Mouse (Mus musculus): ENCODE measurements around the gene Tcstv3. TPM values are rescaled to one million over a fixed set of nuclear protein-coding genes. Genes with fewer than 3 reads are reported as not detected.
"Not testable (repeated sequence)": the region's sequence is repeated elsewhere in the genome, so short reads cannot be mapped to it uniquely, and the experiment has no call there.

Tcstv3 gene
- not detected for total RNA-seq (2021)
- long read RNA-seq, experiment 1: 0 reads
- long read RNA-seq, experiment 2: 0 reads

GRCm38 (mm10) chr13:120316578-120316977, at the start of gene Tcstv3:
Gene Tcstv3, plus strand, starts transcription at chr13:120316878.
- H3K4me3 ChIP-seq; DNase-seq (ENCODE audit: extremely low spot score in 1 of 2, low spot score in 2 of 2); H3K27ac ChIP-seq; intact Hi-C loops (cut with DNase I): not testable (repeated sequence)

GRCm38 (mm10) chr13:120277837-120278236, 38.8 kb upstream of the Tcstv3 start:
- H3K4me3 ChIP-seq; DNase-seq (ENCODE audit: extremely low spot score in 1 of 2, low spot score in 2 of 2); intact Hi-C loops (cut with DNase I); H3K27ac ChIP-seq: not testable (repeated sequence)

GRCm38 (mm10) chr13:120278784-120279183, 37.9 kb upstream of the Tcstv3 start:
- no peak for TF ChIP-seq CTCF (IDR thresholded peaks at IDR 0.05)
- intact Hi-C loops (cut with DNase I): no loop called here
- DNase-seq (ENCODE audit: extremely low spot score in 1 of 2, low spot score in 2 of 2): no peak
- no peak overlapping the region for H3K27ac ChIP-seq
- no peak overlapping the region for H3K4me3 ChIP-seq

- H3K27ac ChIP-seq: no peak overlapping the region
- intact Hi-C loops (cut with DNase I): no loop called here
Measured at GRCm38 (mm10) chr13:120299324-120299894, 17.3 kb upstream of the Tcstv3 start.

GRCm38 (mm10) chr13:120299991-120300442, 16.7 kb upstream of the Tcstv3 start, which contains the start of gene BC147527:
Gene BC147527, plus strand, starts transcription at chr13:120300392.
- no peak within 1 kb of the TSS for H3K27ac ChIP-seq
- intact Hi-C loops (cut with DNase I): no loop called here
- no peak for DNase-seq (ENCODE audit: extremely low spot score in 1 of 2, low spot score in 2 of 2)
- no peak within 1 kb of the TSS for H3K4me3 ChIP-seq
- TF ChIP-seq CTCF (IDR thresholded peaks at IDR 0.05): no peak

More at GRCm38 (mm10) chr13:120299324-120299894, 17.3 kb upstream of the Tcstv3 start:
- no peak for DNase-seq (ENCODE audit: extremely low spot score in 1 of 2, low spot score in 2 of 2)
- TF ChIP-seq CTCF (IDR thresholded peaks at IDR 0.05): no peak
- no peak overlapping the region for H3K4me3 ChIP-seq

- H3K27ac ChIP-seq: no peak overlapping the region
- H3K4me3 ChIP-seq: no peak overlapping the region
- no peak for TF ChIP-seq CTCF (IDR thresholded peaks at IDR 0.05)
- intact Hi-C loops (cut with DNase I): no loop called here
- DNase-seq (ENCODE audit: extremely low spot score in 1 of 2, low spot score in 2 of 2): no peak
Measured at GRCm38 (mm10) chr13:120300853-120301252, 15.8 kb upstream of the Tcstv3 start.

GRCm38 (mm10) chr13:120310749-120311148, 5.9 kb upstream of the Tcstv3 start:
- intact Hi-C loops (cut with DNase I): no loop called here
- TF ChIP-seq CTCF (IDR thresholded peaks at IDR 0.05): no peak
- DNase-seq (ENCODE audit: extremely low spot score in 1 of 2, low spot score in 2 of 2): no peak
- H3K27ac ChIP-seq: no peak overlapping the region
- H3K4me3 ChIP-seq: no peak overlapping the region

- Histone ChIP-seq H3K4me3 (no peak overlapping the region), H3K27ac (no peak overlapping the region)
- TF ChIP-seq CTCF (IDR thresholded peaks at IDR 0.05): no peak; the same call in 1 of the 2 replicates
- DNase-seq (ENCODE audit: extremely low spot score in 1 of 2, low spot score in 2 of 2): no peak
- intact Hi-C loops (cut with DNase I): no loop called here
Measured at GRCm38 (mm10) chr13:120313584-120313983, 3.1 kb upstream of the Tcstv3 start.

GRCm38 (mm10) chr13:120320183-120320582, 3.5 kb downstream of the Tcstv3 start:
- no peak overlapping the region for H3K4me3 ChIP-seq
- DNase-seq (ENCODE audit: extremely low spot score in 1 of 2, low spot score in 2 of 2): no peak
- intact Hi-C loops (cut with DNase I): no loop called here
- no peak for TF ChIP-seq CTCF (IDR thresholded peaks at IDR 0.05)
- no peak overlapping the region for H3K27ac ChIP-seq

- no peak for DNase-seq (ENCODE audit: extremely low spot score in 1 of 2, low spot score in 2 of 2)
- intact Hi-C loops (cut with DNase I): no loop called here
- H3K27ac ChIP-seq: no peak overlapping the region
- TF ChIP-seq CTCF (IDR thresholded peaks at IDR 0.05): no peak
- no peak overlapping the region for H3K4me3 ChIP-seq
Measured at GRCm38 (mm10) chr13:120320721-120321120, 4.0 kb downstream of the Tcstv3 start.

Other genes with a start within 250 kb of the Tcstv3 start
- gene Gm20767, start 176.6 kb upstream of the Tcstv3 start, total RNA-seq (2021): not detected
- gene Gm21818, start 144.4 kb upstream of the Tcstv3 start, total RNA-seq (2021): not detected
- not detected for gene Gm21762, start 100.9 kb upstream of the Tcstv3 start, total RNA-seq (2021)
- gene Gm21731, start 77.8 kb upstream of the Tcstv3 start, total RNA-seq (2021): not detected
- not detected for gene AF067061, start 53.8 kb upstream of the Tcstv3 start, total RNA-seq (2021)
- gene BC147527, start 16.5 kb upstream of the Tcstv3 start, total RNA-seq (2021): not detected

Data from left cerebral cortex, adult 2 months (tissue).